Mouse (Mus musculus) CD4-positive, CD25-positive, alpha-beta regulatory T cell, adult 4 months (primary cell): Measurements from ENCODE around the gene Dok4. TPM values are rescaled to one million over a fixed set of nuclear protein-coding genes. Genes with fewer than 3 reads are reported as not detected.
A peak's percentile ranks its signal among the peaks of the same experiment; 100 is the strongest.
"Not testable (repeated sequence)": the region's sequence is repeated elsewhere in the genome, so short reads cannot be mapped to it uniquely, and the experiment has no call there.

Experiments
- ATAC-seq: one replicate; pipeline ENCODE4 v1.8.0; 2017
- polyA plus RNA-seq, 2 experiments: library from polyadenylated mRNA; unstranded; fragments of 100-300 nt; shearing (Covaris generic); gene quantifications; one replicate each; pipeline ENCODE4 v1.2.1; 2017

Dok4 gene
- polyA plus RNA-seq, 2 experiments from 2014 or later: 0.92 to 1.1 TPM

DNA sequence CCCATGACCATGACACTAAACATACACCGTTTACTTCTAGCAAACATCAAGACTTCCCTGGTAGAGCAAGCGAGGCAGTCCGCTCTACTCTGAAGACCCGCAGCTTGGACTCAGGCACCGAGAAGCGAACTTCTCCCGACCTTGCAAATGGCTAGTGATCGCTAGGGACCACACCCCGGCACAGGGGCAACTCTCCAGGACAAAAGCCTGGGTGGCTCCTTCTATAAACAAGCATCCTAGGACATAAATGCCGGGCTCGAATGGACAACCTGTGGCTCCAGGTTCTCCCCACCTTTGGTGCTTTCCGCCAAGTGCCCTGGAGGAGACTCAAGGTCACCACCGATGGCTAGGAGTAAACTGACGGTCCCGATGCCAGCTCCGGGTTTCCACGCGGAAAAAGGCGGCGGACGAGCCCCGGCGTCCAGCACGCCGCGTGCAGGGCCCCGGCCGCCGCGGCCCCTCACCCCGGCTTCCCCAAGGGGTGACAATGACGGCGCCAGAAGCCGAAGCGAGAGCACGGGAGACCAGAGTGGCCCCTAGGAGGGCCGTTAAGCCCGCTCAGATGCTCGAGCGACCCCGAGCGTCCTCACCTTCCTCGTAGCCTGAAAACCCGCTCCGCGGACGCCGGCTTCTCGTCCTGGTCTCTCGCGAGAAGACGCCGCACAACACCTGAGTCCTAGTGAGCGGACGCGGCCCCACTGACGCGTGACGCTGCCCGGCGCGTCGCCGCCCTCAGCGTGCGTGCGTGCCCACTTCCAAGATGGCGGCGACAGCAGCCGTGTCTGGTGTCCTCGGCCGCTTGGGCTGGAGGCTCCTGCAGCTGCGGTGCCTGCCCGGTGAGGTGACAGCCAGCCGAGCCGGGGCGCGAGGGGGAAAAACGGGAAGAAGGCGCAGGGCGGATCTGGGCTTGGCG lies 38.2 kb downstream of the Dok4 start, which contains the start of the genes Coq9 and Ciapin1:
Gene Coq9, plus strand, starts transcription at position 660 of the 913 bp plus-strand sequence.
Gene Ciapin1, minus strand, starts transcription at position 697 of the 913 bp plus-strand sequence.
- peak; percentile 97 for ATAC-seq

DNA sequence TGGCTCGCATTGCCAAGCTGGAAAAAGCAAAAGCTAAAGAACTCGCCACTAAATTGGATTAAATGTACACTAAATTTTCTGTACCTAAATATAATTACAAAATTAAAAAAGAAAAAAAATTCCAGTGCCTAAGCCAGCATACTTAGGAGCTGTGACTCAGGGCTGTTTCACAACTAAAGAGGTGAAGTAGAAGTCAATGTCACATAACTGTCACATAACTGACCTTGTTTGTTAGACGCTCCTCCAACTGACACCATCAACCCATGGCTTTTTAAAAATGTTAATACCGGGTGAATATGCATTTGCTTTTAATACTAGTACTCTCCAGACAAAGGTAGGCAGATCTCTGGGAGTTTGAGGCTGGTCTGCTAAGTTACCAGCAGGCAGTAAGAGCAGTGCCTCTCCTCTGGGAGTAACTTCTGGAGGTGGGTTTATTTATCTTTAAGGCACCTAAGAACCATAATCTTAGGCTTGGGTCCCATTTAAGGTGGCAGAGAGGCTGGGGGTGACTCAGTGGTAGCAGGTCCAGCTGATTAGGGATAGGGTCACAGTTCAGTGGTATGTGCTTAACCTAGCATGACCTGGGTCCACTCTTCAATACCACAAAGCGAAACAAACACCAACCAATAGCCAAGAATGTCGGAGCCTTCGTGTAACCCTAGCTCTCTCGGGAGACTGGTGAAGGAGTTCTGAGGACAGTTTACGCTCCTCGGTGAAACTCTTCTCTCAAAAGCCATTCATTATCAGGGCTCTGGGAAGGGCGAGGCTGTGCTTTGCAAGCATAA lies 39.5 kb downstream of the Dok4 start:
- no peak for ATAC-seq

DNA sequence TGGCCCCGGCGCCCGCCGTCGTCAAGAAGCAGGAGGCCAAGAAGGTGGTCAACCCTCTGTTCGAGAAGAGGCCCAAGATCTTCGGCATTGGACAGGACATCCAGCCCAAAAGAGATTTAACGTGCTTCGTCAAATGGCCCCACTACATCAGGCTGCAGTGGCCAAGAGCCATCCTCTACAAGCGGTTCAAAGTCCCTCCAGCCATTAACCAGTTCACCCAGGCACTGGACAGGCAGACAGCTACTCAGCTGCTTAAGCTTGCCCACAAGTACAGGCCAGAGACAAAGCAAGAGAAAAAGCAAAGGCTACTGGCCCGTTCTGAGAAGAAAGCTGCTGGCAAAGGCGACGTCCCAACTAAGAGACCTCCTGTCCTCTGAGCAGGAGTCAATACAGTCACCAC lies 40.4 kb downstream of the Dok4 start:
- not testable (repeated sequence) for ATAC-seq

DNA sequence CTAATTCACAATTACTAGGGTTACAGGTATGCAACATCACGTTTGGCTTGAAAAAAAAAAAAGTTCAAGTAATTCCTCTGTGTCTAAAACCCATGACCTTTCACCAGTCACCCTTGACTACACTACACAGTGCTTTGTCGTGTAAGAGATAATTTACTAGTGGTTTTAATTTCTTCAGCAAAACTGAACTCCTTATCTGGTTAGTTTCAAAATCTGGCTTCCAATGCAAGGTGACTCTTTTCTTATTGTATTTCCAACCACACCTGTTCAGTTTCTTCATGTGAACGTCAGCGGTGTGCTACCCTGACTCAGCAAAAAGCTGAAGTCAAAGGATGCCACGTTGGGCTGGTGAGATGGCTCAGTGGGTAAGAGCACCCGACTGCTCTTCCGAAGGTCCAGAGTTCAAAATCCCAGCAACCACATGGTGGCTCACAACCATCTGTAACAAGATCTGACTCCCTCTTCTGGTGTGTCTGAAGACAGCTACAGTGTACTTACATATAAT lies 42.2 kb downstream of the Dok4 start:
- ATAC-seq: not testable (repeated sequence)

DNA sequence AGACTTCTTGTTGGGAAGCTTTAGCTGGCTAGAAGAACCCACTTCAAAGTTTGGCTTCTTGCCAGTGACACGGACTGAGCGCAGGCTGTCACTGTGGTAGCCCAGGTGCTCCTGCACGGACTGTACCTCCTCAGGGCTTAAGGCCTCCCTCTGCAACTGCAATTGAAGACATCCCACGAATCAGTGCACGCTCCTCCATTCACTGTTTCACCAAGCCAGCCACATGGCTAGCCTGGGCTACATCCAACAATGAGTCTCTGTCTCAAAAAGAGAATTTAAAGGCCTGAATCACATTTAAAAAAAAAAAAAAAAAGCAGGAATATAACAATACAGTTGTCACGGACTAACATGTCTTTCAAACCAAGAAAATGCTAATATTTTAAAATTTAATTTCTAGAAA lies 47.8 kb downstream of the Dok4 start:
- ATAC-seq: no peak

DNA sequence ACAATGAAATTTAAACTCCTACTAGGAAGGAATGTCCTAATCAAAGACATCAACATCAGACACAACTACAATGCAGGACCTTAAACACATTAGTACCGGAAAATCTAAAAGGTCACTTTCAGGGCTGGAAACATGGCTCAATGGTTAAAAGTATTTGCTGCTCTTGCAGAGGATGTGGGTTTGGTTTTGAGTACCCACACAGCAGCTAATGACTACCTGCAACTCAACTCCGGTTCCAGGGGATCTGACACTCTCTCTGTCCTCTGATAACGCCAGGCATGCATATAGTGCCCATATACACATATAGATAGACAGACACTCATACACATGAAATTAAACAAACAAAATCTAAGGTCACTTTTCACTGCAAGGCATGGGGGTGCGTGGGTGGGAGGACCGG lies 49.9 kb downstream of the Dok4 start:
- ATAC-seq: peak; percentile 57

DNA sequence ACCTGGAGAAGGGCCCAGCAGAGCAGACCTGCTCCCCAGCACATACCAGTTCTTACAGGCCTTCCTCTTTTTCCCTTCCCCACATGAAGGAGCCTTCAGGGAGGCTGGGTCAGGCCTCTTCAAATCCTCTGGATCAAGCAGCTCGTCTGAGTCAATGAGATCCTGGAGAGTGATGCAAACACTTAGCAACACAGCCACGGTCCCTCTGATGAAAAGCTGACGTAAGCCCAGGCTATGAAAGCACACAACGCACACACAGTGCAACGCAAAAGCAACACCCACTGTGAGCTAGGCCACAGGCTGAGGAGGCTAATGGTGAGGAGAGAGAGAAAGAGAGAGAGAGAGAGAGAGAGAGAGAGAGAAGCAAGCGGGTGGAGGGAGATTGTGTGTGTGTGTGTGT lies 51.0 kb downstream of the Dok4 start:
- no peak for ATAC-seq

DNA sequence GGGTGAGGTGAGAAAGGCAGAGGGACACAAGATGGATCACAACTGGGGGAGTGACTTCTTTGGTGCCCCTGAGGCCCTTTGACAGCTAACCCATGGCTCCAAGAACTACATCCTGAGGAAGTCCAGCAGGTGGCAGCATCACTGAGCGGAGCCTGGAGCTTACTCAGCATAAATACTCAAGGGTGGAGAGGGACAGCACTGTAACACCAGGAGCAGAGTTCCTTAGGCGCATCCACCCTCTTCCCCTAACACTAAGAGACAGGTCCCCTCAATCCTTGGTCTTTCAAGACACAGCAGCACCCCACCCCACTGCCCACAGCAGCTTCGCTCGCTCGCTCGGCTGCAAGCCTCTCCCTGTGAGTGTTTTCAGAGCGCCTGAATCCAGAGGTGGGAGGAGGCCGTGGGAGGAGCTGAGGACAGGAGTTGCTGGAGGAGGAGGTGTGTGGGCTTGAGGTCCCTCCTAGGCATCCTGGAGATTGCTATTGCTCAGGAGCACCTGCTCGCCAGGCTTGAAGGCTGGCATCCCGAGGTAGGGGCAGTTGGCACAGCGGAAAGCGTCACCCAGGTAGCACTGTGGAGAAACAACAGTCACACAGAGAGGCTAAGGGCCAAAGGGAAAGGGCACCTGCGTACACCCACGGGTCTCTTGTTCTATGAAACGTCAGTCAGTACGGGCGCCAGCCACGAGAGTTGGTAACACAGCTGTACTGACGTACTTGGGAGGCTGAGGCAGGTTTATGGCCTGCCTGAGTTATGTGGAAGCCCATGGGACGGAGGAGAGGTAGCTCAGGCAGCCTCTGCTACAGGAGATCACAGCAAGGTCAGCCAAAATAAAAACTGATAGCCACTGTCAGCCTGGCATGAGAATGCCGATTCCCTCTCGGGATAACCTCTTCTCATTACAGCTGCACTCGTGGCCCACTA lies 53.2 kb downstream of the Dok4 start:
- ATAC-seq: peak; percentile 46

DNA sequence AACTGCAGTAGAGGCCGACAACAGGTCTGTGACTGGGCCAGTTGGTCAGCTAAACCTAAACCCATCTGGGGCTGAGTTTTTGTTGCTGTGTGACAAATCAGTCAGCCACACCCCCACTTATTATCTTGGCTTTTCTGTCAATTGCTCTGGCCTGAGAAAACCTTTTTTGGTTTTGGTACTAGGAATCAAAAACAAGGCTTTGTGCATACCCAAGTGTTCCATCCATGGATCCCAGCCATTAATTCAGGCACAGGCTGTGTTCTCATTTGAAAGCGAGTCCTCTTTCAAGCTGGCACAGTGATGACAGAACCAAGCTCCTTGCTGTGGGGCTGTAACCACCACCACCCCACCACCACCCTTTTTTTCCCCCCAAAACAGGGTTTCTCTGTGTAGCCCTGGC lies 54.7 kb downstream of the Dok4 start:
- no peak for ATAC-seq

DNA sequence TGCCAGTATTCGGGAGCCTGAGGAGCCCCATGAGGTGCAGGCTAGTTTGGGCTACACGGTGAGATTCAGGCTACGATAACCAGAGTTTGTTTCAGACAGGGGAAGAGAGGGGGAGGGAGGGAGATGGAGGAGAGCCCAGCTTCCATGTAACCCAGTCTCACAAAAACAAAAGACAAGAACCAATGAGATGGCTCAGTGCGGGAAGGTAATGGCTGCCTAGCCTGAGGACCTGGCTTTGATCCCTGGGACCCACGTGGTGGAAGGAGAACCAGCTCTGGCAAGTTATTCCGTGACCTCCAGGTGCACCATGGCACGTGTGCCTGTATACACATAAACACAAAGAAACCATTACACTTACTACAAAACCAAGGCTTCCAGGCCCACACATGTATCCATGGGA lies 55.6 kb downstream of the Dok4 start:
- no peak for ATAC-seq

DNA sequence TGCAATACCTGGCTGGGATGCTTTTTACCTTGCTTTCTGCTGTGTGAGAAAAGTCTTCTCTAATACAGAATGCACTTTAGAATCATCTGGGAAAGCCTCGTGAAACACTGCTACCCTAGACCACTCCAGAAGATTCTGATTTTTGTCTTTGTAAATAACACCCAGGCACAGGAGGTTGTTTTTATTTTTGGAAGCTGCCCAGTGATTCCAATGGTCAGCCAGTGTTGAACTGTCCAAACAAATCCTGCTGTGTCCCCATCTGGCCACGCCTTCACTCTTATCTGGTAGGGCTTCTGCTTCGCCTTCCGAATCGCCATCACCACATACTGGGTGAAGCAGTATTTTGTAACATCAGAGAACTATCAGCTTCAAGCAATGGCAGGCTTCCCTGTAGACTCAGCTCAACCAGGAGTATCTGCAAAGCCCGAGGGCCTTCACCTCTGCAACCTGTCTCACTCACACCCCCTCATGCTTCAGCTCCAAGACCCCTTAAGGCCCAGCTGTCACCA lies 56.4 kb downstream of the Dok4 start:
- ATAC-seq: no peak

DNA sequence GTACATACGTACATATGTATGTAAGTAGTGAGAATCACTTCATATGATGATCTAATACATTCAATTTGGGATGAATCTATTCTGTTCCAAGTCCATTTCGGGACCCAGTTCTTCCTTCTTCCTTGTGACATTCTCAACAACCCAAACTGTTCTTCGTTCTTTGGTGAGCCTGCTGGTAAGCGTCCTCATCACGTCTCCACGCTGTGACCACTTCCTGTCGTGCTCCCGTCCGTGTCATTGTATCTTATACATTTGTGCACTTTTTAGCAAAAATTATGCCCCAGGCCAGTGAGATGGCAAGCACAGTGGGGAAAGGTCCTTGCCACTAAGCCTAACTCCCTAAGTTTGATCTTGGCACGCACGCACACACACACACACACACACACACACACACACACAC lies 58.2 kb downstream of the Dok4 start:
- peak; percentile 82 for ATAC-seq

DNA sequence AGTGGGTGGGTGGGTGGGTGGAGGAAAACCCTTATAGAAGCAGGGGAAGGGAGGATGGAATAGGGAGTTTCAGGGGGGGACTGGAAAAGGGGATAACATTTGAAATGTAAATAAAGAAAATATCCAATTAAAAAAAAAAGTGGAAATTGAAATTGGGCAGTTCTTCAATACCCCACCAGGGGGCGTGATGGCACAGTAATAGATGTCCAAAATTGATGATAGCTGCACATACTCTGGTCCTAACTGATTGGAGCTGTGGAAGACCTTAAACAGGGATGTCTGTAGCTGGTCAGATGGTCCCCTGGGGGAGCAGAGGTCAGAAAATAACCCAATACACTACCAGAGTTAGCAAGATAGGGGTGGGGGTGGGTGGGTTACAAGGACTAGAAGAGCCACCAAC lies 61.6 kb downstream of the Dok4 start:
- no peak for ATAC-seq

Other genes with a start within 250 kb of the Dok4 start
- 10 to 100 TPM; 22.2 to 28.4 TPM for gene Arl2bp, start 209.7 kb downstream of the Dok4 start, polyA plus RNA-seq
- under 1 TPM in 1 of 2 experiments, not detected in 1; 0.47 TPM for gene Pllp, start 180.1 kb downstream of the Dok4 start, polyA plus RNA-seq
- gene Ccl22, start 130.7 kb downstream of the Dok4 start, polyA plus RNA-seq: not detected
- gene Cx3cl1, start 104.3 kb downstream of the Dok4 start, polyA plus RNA-seq: not detected
- not detected for gene Ccl17, start 65.9 kb downstream of the Dok4 start, polyA plus RNA-seq
- 10 to 100 TPM; 45.6 to 67.5 TPM for gene Coq9, start 38.0 kb downstream of the Dok4 start, polyA plus RNA-seq
- gene Ciapin1, start 38.0 kb downstream of the Dok4 start, polyA plus RNA-seq: 100 to 1,000 TPM in 1 of 2 experiments, 10 to 100 TPM in 1; 79.2 to 108 TPM
- 100 to 1,000 TPM in 1 of 2 experiments, 10 to 100 TPM in 1; 87.2 to 106 TPM for gene Polr2c, start 18.9 kb downstream of the Dok4 start, polyA plus RNA-seq
- gene Ccdc102a, start 41.8 kb upstream of the Dok4 start, polyA plus RNA-seq: not detected
- gene Adgrg5, start 47.4 kb upstream of the Dok4 start, polyA plus RNA-seq: 1 to 10 TPM in 1 of 2 experiments, under 1 TPM in 1; 0.97 to 1.4 TPM
- gene Adgrg1, start 98.4 kb upstream of the Dok4 start, polyA plus RNA-seq: 1 to 10 TPM; 4.6 to 8.4 TPM
- under 1 TPM in 1 of 2 experiments, not detected in 1; 0.51 TPM for gene Adgrg3, start 141.4 kb upstream of the Dok4 start, polyA plus RNA-seq
- not detected for gene Drc7, start 178.8 kb upstream of the Dok4 start, polyA plus RNA-seq
- gene Katnb1, start 204.9 kb upstream of the Dok4 start, polyA plus RNA-seq: 10 to 100 TPM; 13.6 to 21.3 TPM